Mouse (Mus musculus): ENCODE measurements around the gene Vmn1r16. TPM values are rescaled to one million over a fixed set of nuclear protein-coding genes. Genes with fewer than 3 reads are reported as not detected.
"Not testable (repeated sequence)": the region's sequence is repeated elsewhere in the genome, so short reads cannot be mapped to it uniquely, and the experiment has no call there.

Vmn1r16 gene
- not detected in 2 replicates for polyA plus RNA-seq (2014; fragmentation: Nextera tagmentation; extraction: Ambion mirVana)

GRCm38 (mm10) chr6:57329394-57329793 lies at the start of gene Vmn1r16:
TSS of gene Vmn1r16 (minus strand) at chr6:57329494.
- Histone ChIP-seq H3K9me3 (ENCODE audit: control insufficient read depth, low read length) (no peaks in the 10 kb centered on the region), H3K4me3 (ENCODE audit: low read depth, low read length) (no peak within 1 kb of the TSS), H3K27ac (replicated peaks; ENCODE audit: low read depth, low read length) (no peak within 1 kb of the TSS), H3K4me1 (ENCODE audit: control insufficient read depth, insufficient read depth, low read length) (no peaks in the 10 kb centered on the region), H3K9ac (ENCODE audit: low read length) (no peak within 1 kb of the TSS), H3K36me3 (ENCODE audit: control insufficient read depth, insufficient read depth, low read length) (no peaks in the 10 kb centered on the region), H3K27me3 (ENCODE audit: control insufficient read depth, insufficient read depth, low read length) (no peaks in the 10 kb centered on the region), H3K4me2 (ENCODE audit: low read depth, severe bottlenecking) (no peak within 1 kb of the TSS)
- WGBS = 80% methylated on average over 3 of the region's 3 CpGs
- ATAC-seq (ENCODE audit: insufficient number of reproducible peaks, low FRiP score, low TSS enrichment, low read depth) (no peak), DNase-seq (ENCODE audit: low spot score) (no peak)

- Histone ChIP-seq H3K27me3 (ENCODE audit: control insufficient read depth, insufficient read depth, low read length) (no peaks in the 10 kb centered on the region), H3K36me3 (ENCODE audit: control insufficient read depth, insufficient read depth, low read length) (no peaks in the 10 kb centered on the region), H3K4me1 (ENCODE audit: control insufficient read depth, insufficient read depth, low read length) (no peaks in the 10 kb centered on the region), H3K27ac (replicated peaks; ENCODE audit: low read depth, low read length) (no peak overlapping the region), H3K4me3 (ENCODE audit: low read depth, low read length) (no peak overlapping the region), H3K9ac (ENCODE audit: low read length) (no peak overlapping the region), H3K9me3 (ENCODE audit: control insufficient read depth, low read length) (no peaks in the 10 kb centered on the region), H3K4me2 (ENCODE audit: low read depth, severe bottlenecking) (no peak overlapping the region)
- ATAC-seq (ENCODE audit: insufficient number of reproducible peaks, low FRiP score, low TSS enrichment, low read depth) (no peak), DNase-seq (ENCODE audit: low spot score) (no peak)
- WGBS = 97% methylated on average over 1 of the region's 1 CpGs
Measured at GRCm38 (mm10) chr6:57367496-57367895, 38.2 kb upstream of the Vmn1r16 start.

- WGBS = 90% methylated on average over 1 of the region's 1 CpGs
- ATAC-seq (ENCODE audit: insufficient number of reproducible peaks, low FRiP score, low TSS enrichment, low read depth); H3K36me3 ChIP-seq (ENCODE audit: control insufficient read depth, insufficient read depth, low read length); H3K27me3 ChIP-seq (ENCODE audit: control insufficient read depth, insufficient read depth, low read length); H3K9ac ChIP-seq (ENCODE audit: low read length); H3K4me2 ChIP-seq (ENCODE audit: low read depth, severe bottlenecking); DNase-seq (ENCODE audit: low spot score); H3K4me1 ChIP-seq (ENCODE audit: control insufficient read depth, insufficient read depth, low read length); H3K27ac ChIP-seq (replicated peaks; ENCODE audit: low read depth, low read length); H3K9me3 ChIP-seq (ENCODE audit: control insufficient read depth, low read length); H3K4me3 ChIP-seq (ENCODE audit: low read depth, low read length): not testable (repeated sequence)
Measured at GRCm38 (mm10) chr6:57365866-57366265, 36.6 kb upstream of the Vmn1r16 start.

- no peak for ATAC-seq (ENCODE audit: insufficient number of reproducible peaks, low FRiP score, low TSS enrichment, low read depth)
- Histone ChIP-seq H3K36me3 (ENCODE audit: control insufficient read depth, insufficient read depth, low read length) (no peaks in the 10 kb centered on the region), H3K27me3 (ENCODE audit: control insufficient read depth, insufficient read depth, low read length) (no peaks in the 10 kb centered on the region), H3K4me3 (ENCODE audit: low read depth, low read length) (no peak within 1 kb of the TSS), H3K4me1 (ENCODE audit: control insufficient read depth, insufficient read depth, low read length) (no peaks in the 10 kb centered on the region), H3K9ac (ENCODE audit: low read length) (no peak within 1 kb of the TSS), H3K27ac (replicated peaks; ENCODE audit: low read depth, low read length) (no peak within 1 kb of the TSS), H3K9me3 (ENCODE audit: control insufficient read depth, low read length) (no peaks in the 10 kb centered on the region), H3K4me2 (ENCODE audit: low read depth, severe bottlenecking) (no peak within 1 kb of the TSS)
- no peak for DNase-seq (ENCODE audit: low spot score)
- WGBS = 84% methylated on average over 1 of the region's 1 CpGs
Measured at GRCm38 (mm10) chr6:57363627-57364026, 34.3 kb upstream of the Vmn1r16 start, which contains the start of gene Vmn1r17. TSS of gene Vmn1r17 (minus strand) at chr6:57363727.

GRCm38 (mm10) chr6:57356864-57357263 lies 27.6 kb upstream of the Vmn1r16 start:
- 84% methylated on average over 2 of the region's 2 CpGs for WGBS
- Histone ChIP-seq H3K27me3 (ENCODE audit: control insufficient read depth, insufficient read depth, low read length) (no peaks in the 10 kb centered on the region), H3K9me3 (ENCODE audit: control insufficient read depth, low read length) (no peaks in the 10 kb centered on the region), H3K4me3 (ENCODE audit: low read depth, low read length) (no peak overlapping the region), H3K4me1 (ENCODE audit: control insufficient read depth, insufficient read depth, low read length) (no peaks in the 10 kb centered on the region), H3K27ac (replicated peaks; ENCODE audit: low read depth, low read length) (no peak overlapping the region), H3K36me3 (ENCODE audit: control insufficient read depth, insufficient read depth, low read length) (no peaks in the 10 kb centered on the region), H3K4me2 (ENCODE audit: low read depth, severe bottlenecking) (no peak overlapping the region), H3K9ac (ENCODE audit: low read length) (no peak overlapping the region)
- DNase-seq (ENCODE audit: low spot score) (no peak), ATAC-seq (ENCODE audit: insufficient number of reproducible peaks, low FRiP score, low TSS enrichment, low read depth) (no peak)

GRCm38 (mm10) chr6:57326176-57326575 lies 3.1 kb downstream of the Vmn1r16 start:
- H3K27ac ChIP-seq (replicated peaks; ENCODE audit: low read depth, low read length) = no peak overlapping the region
- no peak overlapping the region for H3K4me2 ChIP-seq (ENCODE audit: low read depth, severe bottlenecking)
- no peak overlapping the region for H3K9ac ChIP-seq (ENCODE audit: low read length)
- H3K27me3 ChIP-seq (ENCODE audit: control insufficient read depth, insufficient read depth, low read length) = no peaks in the 10 kb centered on the region
- no peaks in the 10 kb centered on the region for H3K36me3 ChIP-seq (ENCODE audit: control insufficient read depth, insufficient read depth, low read length)
- no peaks in the 10 kb centered on the region for H3K4me1 ChIP-seq (ENCODE audit: control insufficient read depth, insufficient read depth, low read length)
- ATAC-seq (ENCODE audit: insufficient number of reproducible peaks, low FRiP score, low TSS enrichment, low read depth) = no peak
- no peak for DNase-seq (ENCODE audit: low spot score)
- H3K4me3 ChIP-seq (ENCODE audit: low read depth, low read length) = no peak overlapping the region
- H3K9me3 ChIP-seq (ENCODE audit: control insufficient read depth, low read length) = no peaks in the 10 kb centered on the region

GRCm38 (mm10) chr6:57278952-57279351 lies 50.3 kb downstream of the Vmn1r16 start:
- no peak overlapping the region for H3K4me2 ChIP-seq (ENCODE audit: low read depth, severe bottlenecking)
- no peak overlapping the region for H3K4me3 ChIP-seq (ENCODE audit: low read depth, low read length)
- no peak for DNase-seq (ENCODE audit: low spot score)
- no peaks in the 10 kb centered on the region for H3K4me1 ChIP-seq (ENCODE audit: control insufficient read depth, insufficient read depth, low read length)
- no peak overlapping the region for H3K27ac ChIP-seq (replicated peaks; ENCODE audit: low read depth, low read length)
- H3K27me3 ChIP-seq (ENCODE audit: control insufficient read depth, insufficient read depth, low read length) = no peaks in the 10 kb centered on the region
- no peak for ATAC-seq (ENCODE audit: insufficient number of reproducible peaks, low FRiP score, low TSS enrichment, low read depth)
- no peaks in the 10 kb centered on the region for H3K36me3 ChIP-seq (ENCODE audit: control insufficient read depth, insufficient read depth, low read length)
- H3K9ac ChIP-seq (ENCODE audit: low read length) = no peak overlapping the region
- no peaks in the 10 kb centered on the region for H3K9me3 ChIP-seq (ENCODE audit: control insufficient read depth, low read length)

- Histone ChIP-seq H3K4me3 (ENCODE audit: low read depth, low read length) (no peak overlapping the region), H3K27me3 (ENCODE audit: control insufficient read depth, insufficient read depth, low read length) (no peaks in the 10 kb centered on the region), H3K4me1 (ENCODE audit: control insufficient read depth, insufficient read depth, low read length) (no peaks in the 10 kb centered on the region), H3K9ac (ENCODE audit: low read length) (no peak overlapping the region), H3K9me3 (ENCODE audit: control insufficient read depth, low read length) (no peaks in the 10 kb centered on the region), H3K27ac (replicated peaks; ENCODE audit: low read depth, low read length) (no peak overlapping the region), H3K4me2 (ENCODE audit: low read depth, severe bottlenecking) (no peak overlapping the region), H3K36me3 (ENCODE audit: control insufficient read depth, insufficient read depth, low read length) (no peaks in the 10 kb centered on the region)
- DNase-seq (ENCODE audit: low spot score) (no peak), ATAC-seq (ENCODE audit: insufficient number of reproducible peaks, low FRiP score, low TSS enrichment, low read depth) (no peak)
Measured at GRCm38 (mm10) chr6:57272517-57272916, 56.8 kb downstream of the Vmn1r16 start.

GRCm38 (mm10) chr6:57271881-57272280 lies 57.4 kb downstream of the Vmn1r16 start:
- ATAC-seq (ENCODE audit: insufficient number of reproducible peaks, low FRiP score, low TSS enrichment, low read depth) = no peak
- H3K9me3 ChIP-seq (ENCODE audit: control insufficient read depth, low read length) = no peaks in the 10 kb centered on the region
- no peak overlapping the region for H3K4me3 ChIP-seq (ENCODE audit: low read depth, low read length)
- H3K4me2 ChIP-seq (ENCODE audit: low read depth, severe bottlenecking) = no peak overlapping the region
- H3K36me3 ChIP-seq (ENCODE audit: control insufficient read depth, insufficient read depth, low read length) = no peaks in the 10 kb centered on the region
- no peaks in the 10 kb centered on the region for H3K27me3 ChIP-seq (ENCODE audit: control insufficient read depth, insufficient read depth, low read length)
- no peaks in the 10 kb centered on the region for H3K4me1 ChIP-seq (ENCODE audit: control insufficient read depth, insufficient read depth, low read length)
- WGBS = 65% methylated on average over 3 of the region's 3 CpGs
- no peak overlapping the region for H3K9ac ChIP-seq (ENCODE audit: low read length)
- no peak overlapping the region for H3K27ac ChIP-seq (replicated peaks; ENCODE audit: low read depth, low read length)
- DNase-seq (ENCODE audit: low spot score) = no peak
